Mouse (Mus musculus) liver, embryonic 11.5 days (tissue): Measurements from ENCODE around the gene Tjp1. TPM values are rescaled to one million over a fixed set of nuclear protein-coding genes. Genes with fewer than 3 reads are reported as not detected.

Experiments used
- ATAC-seq: fragments of 200-750 bp; cut with Nextera tagmentation; replicated peaks from 2 replicates; pipeline ENCODE4 v1.8.0; 2017; ENCODE audit warnings: moderate number of reproducible peaks, mild to moderate bottlenecking, moderate TSS enrichment, moderate library complexity; ENCODE audit not compliant: low FRiP score
- DNase-seq: peaks from one replicate; pipeline ENCODE4 v3.0.0-alpha.2; 2017; ENCODE audit warnings: low spot score
- H3K27ac ChIP-seq: fragments of 300-500 bp; sonication (generic); 2 replicates; pipeline ENCODE4 v1.5.1; 2014; ENCODE audit warnings: mild to moderate bottlenecking, low read depth, low read length, control low read depth
- H3K27me3 ChIP-seq: fragments of 300-500 bp; sonication (generic); replicated peaks from 2 replicates; pipeline ENCODE4 v1.6.1; 2014; ENCODE audit warnings: low read length, mixed read lengths; ENCODE audit not compliant: control insufficient read depth, insufficient read depth
- H3K36me3 ChIP-seq: fragments of 300-500 bp; sonication (generic); 2 replicates; pipeline ENCODE4 v1.6.1; 2014; ENCODE audit warnings: mild to moderate bottlenecking, low read length, moderate library complexity, mixed read lengths; ENCODE audit not compliant: control insufficient read depth, insufficient read depth
- H3K4me1 ChIP-seq: fragments of 300-500 bp; sonication (generic); replicated peaks from 2 replicates; pipeline ENCODE4 v1.6.1; 2014; ENCODE audit warnings: low read length, mixed read lengths; ENCODE audit not compliant: control insufficient read depth, insufficient read depth
- H3K4me2 ChIP-seq: fragments of 300-500 bp; sonication (generic); 2 replicates; pipeline ENCODE4 v1.6.1; 2014; ENCODE audit warnings: mild to moderate bottlenecking, control low read depth, moderate library complexity
- H3K4me3 ChIP-seq: fragments of 300-500 bp; sonication (generic); 2 replicates; pipeline ENCODE4 v1.5.1; 2014; ENCODE audit warnings: low read depth, low read length, control low read depth
- H3K9ac ChIP-seq: fragments of 300-500 bp; sonication (generic); 2 replicates; pipeline ENCODE4 v1.6.1; 2014; ENCODE audit warnings: low read depth, low read length, control low read depth
- H3K9me3 ChIP-seq: fragments of 300-500 bp; sonication (generic); 2 replicates; pipeline ENCODE4 v1.6.1; 2016; ENCODE audit warnings: low read length, inconsistent platforms, mixed read lengths; ENCODE audit not compliant: control insufficient read depth
- WGBS: fragments of 180-500 bp; shearing (Covaris S2); extraction: QIAGEN DNeasy Blood & Tissue Kit; methylation state at CpG from one replicate; pipeline ENCODE4 v1.1.7; 2014; 5-methylcytosine and 5-hydroxymethylcytosine counted together
- polyA plus RNA-seq: library from polyadenylated mRNA; unstranded; fragments of >200 nt; fragmentation: Nextera tagmentation; extraction: Ambion mirVana; gene quantifications from 2 replicates; pipeline ENCODE4 v1.2.1, GENCODE M21; 2014

The Tjp1 gene
- polyA plus RNA-seq, 1 experiment from 2014 or later, result 14.4 TPM

DNA sequence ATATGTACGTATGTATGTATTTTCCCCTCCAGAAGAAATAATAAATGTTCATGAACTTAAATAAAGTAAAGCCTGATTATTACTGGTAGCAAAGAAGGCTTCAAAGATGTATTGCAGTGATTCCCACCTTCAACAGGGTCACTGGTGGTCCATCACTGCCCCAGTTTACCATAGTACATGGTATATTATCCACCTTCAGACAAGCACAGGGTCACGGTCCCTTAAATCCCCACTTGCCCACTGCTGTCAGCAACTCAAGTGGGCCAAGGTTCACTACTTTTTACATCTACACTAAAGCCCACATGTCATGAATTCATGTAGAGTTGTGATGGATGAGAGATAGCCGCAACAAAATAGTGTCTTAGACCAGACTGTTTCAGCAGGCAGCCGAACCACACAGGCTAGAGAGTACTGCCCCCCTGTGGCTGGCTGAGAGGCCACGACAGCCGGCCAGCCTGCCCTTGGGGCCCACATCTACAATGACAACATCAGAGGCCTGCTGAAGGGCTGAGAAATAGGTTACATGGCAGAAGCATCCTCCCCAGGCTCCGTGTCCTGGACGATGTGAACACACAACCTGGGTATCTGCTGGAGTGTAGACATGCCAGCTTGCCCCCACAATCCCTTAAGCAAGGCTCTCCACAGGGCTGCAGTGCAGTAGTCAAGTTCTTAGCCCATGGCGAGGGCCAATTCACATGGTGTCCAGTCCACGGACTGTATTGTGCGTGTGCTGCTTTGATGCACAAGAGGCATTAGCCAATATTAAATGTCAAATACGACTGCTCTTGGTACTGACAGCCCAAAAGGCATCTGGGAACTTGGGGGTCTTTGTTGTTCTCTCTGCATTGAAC, 29.6 kb downstream of the Tjp1 start:
- 49% methylated on average over 12 of the region's 12 CpGs for WGBS
- peak; percentile 34; the same call in 1 of the 2 replicates for ATAC-seq
- no peak overlapping the region for H3K4me3 ChIP-seq
- H3K27me3 ChIP-seq, result no peaks in the 10 kb centered on the region
- no peaks in the 10 kb centered on the region for H3K9me3 ChIP-seq
- DNase-seq, result peak; percentile 59
- no peaks in the 10 kb centered on the region for H3K36me3 ChIP-seq
- H3K27ac ChIP-seq, result no peak overlapping the region
- no peak overlapping the region for H3K9ac ChIP-seq
- no peak overlapping the region for H3K4me2 ChIP-seq
- H3K4me1 ChIP-seq, result no peaks in the 10 kb centered on the region

DNA sequence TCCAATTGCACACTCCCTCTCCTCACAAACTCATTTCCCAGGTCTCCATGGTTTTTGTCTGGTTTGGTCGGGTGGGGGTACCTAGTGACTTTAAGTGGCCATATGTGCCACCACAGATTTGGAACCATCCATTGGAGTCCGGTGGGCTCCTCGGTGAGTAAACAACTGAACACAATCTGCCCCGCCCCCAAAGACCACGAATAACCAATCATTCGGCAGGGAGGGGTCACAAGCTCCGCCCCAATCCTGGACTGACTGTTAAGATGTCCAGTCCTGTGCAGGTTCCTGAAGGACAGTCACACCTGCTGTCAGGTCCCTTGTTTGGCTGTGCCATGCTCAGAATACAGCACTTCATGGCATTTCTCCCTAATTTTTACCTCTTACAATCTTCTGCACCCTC, 37.1 kb downstream of the Tjp1 start:
- Histone ChIP-seq H3K4me3 (no peak overlapping the region), H3K27me3 (no peaks in the 10 kb centered on the region), H3K9me3 (no peaks in the 10 kb centered on the region), H3K27ac (no peak overlapping the region), H3K4me1 (no peaks in the 10 kb centered on the region), H3K36me3 (no peaks in the 10 kb centered on the region), H3K9ac (no peak overlapping the region), H3K4me2 (no peak overlapping the region)
- ATAC-seq (no peak), DNase-seq (no peak)
- WGBS, result 74% methylated on average over 7 of the region's 7 CpGs

GRCm38 (mm10) chr7:65489742-65490141, 37.8 kb downstream of the Tjp1 start:
- 72% methylated on average over 9 of the region's 9 CpGs for WGBS
- no peak for ATAC-seq
- H3K9ac ChIP-seq, result no peak overlapping the region
- no peak overlapping the region for H3K4me2 ChIP-seq
- H3K36me3 ChIP-seq, result no peaks in the 10 kb centered on the region
- DNase-seq, result no peak
- H3K4me1 ChIP-seq, result no peaks in the 10 kb centered on the region
- no peaks in the 10 kb centered on the region for H3K27me3 ChIP-seq
- no peaks in the 10 kb centered on the region for H3K9me3 ChIP-seq
- H3K27ac ChIP-seq, result no peak overlapping the region
- H3K4me3 ChIP-seq, result no peak overlapping the region

DNA sequence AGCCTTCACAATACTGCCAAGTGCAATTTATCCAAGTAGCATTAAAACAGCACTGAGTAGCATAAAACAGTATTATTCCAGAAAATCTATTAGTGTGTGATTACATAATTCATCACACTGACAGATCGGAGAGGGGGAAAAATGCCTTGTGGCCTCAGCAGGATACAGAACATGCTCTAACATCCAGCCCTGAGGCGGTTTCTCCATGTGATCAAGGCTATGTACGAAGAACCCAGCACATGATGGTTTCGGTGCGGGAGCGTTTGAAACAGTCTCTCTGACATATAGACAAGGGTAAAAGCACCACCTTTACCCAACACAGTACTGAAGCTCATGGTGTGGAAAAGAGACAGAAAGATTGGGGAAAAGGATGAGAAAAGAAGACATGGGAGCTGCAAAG, 38.4 kb downstream of the Tjp1 start:
- WGBS, result 91% methylated on average over 6 of the region's 6 CpGs
- no peaks in the 10 kb centered on the region for H3K36me3 ChIP-seq
- H3K4me2 ChIP-seq, result no peak overlapping the region
- H3K4me1 ChIP-seq, result no peaks in the 10 kb centered on the region
- H3K27me3 ChIP-seq, result no peaks in the 10 kb centered on the region
- no peak for DNase-seq
- H3K27ac ChIP-seq, result no peak overlapping the region
- H3K9ac ChIP-seq, result no peak overlapping the region
- no peaks in the 10 kb centered on the region for H3K9me3 ChIP-seq
- H3K4me3 ChIP-seq, result no peak overlapping the region
- ATAC-seq, result no peak

- H3K9me3 ChIP-seq, result no peaks in the 10 kb centered on the region
- 7% methylated on average over 13 of the region's 13 CpGs for WGBS
- H3K4me3 ChIP-seq, result no peak overlapping the region
- no peak overlapping the region for H3K27ac ChIP-seq
- H3K9ac ChIP-seq, result no peak overlapping the region
- H3K27me3 ChIP-seq, result no peaks in the 10 kb centered on the region
- DNase-seq (peak; percentile 46), ATAC-seq (no peak)
- H3K4me2 ChIP-seq, result peak overlapping the region; percentile 43
- H3K4me1 ChIP-seq, result no peaks in the 10 kb centered on the region
- no peaks in the 10 kb centered on the region for H3K36me3 ChIP-seq
Measured at GRCm38 (mm10) chr7:65486259-65486681, 41.3 kb downstream of the Tjp1 start.

DNA sequence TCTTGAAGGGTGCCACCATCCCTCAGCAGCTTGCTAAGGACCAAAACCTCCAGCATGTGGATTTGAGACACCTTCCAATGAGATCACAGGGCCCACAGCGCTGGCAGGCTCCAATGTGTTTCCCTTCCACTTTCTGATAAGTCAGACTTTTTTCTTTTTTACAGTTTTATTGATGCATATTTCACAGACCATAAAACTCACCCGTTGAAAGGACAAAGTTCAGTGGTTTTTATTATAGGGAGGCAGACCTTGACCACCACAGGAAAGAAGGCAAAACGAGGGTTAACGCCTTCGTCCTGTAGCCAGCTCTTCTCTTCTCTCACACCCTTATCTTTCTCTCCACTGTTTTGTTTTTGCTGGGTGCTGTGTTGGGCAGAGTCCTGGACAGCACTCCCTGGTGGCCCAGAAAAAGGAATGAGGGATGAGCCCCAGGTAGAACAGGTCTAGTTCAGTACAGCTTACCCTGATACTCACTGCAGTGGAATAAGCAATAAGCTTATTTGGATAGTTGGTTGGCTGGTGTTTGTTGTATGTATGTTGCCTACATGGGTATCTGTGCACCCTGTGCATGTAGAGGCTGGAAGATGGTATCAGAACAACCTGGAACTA, 43.3 kb downstream of the Tjp1 start:
- no peak for ATAC-seq
- no peak overlapping the region for H3K4me2 ChIP-seq
- 36% methylated on average over 5 of the region's 5 CpGs for WGBS

GRCm38 (mm10) chr7:65482216-65482615, 45.4 kb downstream of the Tjp1 start:
- Histone ChIP-seq H3K9ac (no peak overlapping the region), H3K4me1 (no peaks in the 10 kb centered on the region), H3K9me3 (no peaks in the 10 kb centered on the region), H3K4me3 (no peak overlapping the region), H3K4me2 (no peak overlapping the region), H3K27me3 (no peaks in the 10 kb centered on the region), H3K36me3 (no peaks in the 10 kb centered on the region), H3K27ac (no peak overlapping the region)
- ATAC-seq (no peak), DNase-seq (no peak)
- 65% methylated on average over 2 of the region's 2 CpGs for WGBS

More for the DNA sequence above, 43.3 kb downstream of the Tjp1 start:
- H3K27ac ChIP-seq, result no peak overlapping the region
- no peak overlapping the region for H3K9ac ChIP-seq
- no peaks in the 10 kb centered on the region for H3K36me3 ChIP-seq
- no peaks in the 10 kb centered on the region for H3K9me3 ChIP-seq
- no peaks in the 10 kb centered on the region for H3K4me1 ChIP-seq
- no peaks in the 10 kb centered on the region for H3K27me3 ChIP-seq
- no peak overlapping the region for H3K4me3 ChIP-seq
- no peak for DNase-seq

- no peak overlapping the region for H3K4me3 ChIP-seq
- DNase-seq (no peak), ATAC-seq (no peak)
- WGBS, result 52% methylated on average over 3 of the region's 3 CpGs
- H3K9me3 ChIP-seq, result no peaks in the 10 kb centered on the region
- H3K4me1 ChIP-seq, result peaks cover 5% of the 10 kb centered on the region
- no peak overlapping the region for H3K4me2 ChIP-seq
- H3K9ac ChIP-seq, result no peak overlapping the region
- no peaks in the 10 kb centered on the region for H3K27me3 ChIP-seq
- no peaks in the 10 kb centered on the region for H3K36me3 ChIP-seq
- no peak overlapping the region for H3K27ac ChIP-seq
Measured at GRCm38 (mm10) chr7:65472048-65472447, 55.5 kb downstream of the Tjp1 start.

DNA sequence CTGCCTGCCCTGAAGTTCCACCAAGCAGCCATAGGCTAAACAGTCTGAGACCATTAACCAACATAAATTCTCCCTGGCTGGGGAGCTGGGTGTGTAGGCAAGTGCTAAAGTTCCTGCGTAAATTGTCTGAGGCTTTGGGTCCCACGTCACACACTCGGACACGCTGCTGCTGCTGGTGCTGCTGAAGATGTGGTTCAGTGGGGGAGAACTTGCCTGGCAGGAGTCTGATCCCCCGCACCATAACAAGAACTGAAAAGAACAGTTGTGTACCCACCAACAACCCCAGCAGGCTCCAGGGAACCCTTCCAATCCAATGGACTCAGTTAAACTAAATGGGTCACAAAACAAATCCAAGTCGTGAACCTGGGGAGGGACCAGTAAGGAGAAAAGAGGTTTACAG, 56.2 kb downstream of the Tjp1 start:
- DNase-seq (no peak), ATAC-seq (no peak)
- no peaks in the 10 kb centered on the region for H3K9me3 ChIP-seq
- H3K4me2 ChIP-seq, result no peak overlapping the region
- peaks cover 6% of the 10 kb centered on the region for H3K4me1 ChIP-seq
- no peak overlapping the region for H3K27ac ChIP-seq
- no peaks in the 10 kb centered on the region for H3K36me3 ChIP-seq
- H3K27me3 ChIP-seq, result no peaks in the 10 kb centered on the region
- no peak overlapping the region for H3K9ac ChIP-seq
- 83% methylated on average over 6 of the region's 6 CpGs for WGBS
- H3K4me3 ChIP-seq, result no peak overlapping the region
